Mouse (Mus musculus): ENCODE results near the gene A630089N07Rik. TPM values are rescaled to one million over a fixed set of nuclear protein-coding genes. Genes with fewer than 3 reads are reported as not detected.
A peak's percentile ranks its signal among the peaks of the same experiment; 100 is the strongest.

A630089N07Rik gene
- polyA plus RNA-seq, 2 experiments from 2014 or later: 7.7 to 11.6 TPM

GRCm38 (mm10) chr16:97961381-97962150 lies 120.7 kb downstream of the A630089N07Rik start:
- peak; percentile 11 for ATAC-seq

GRCm38 (mm10) chr16:97960348-97960747 lies 121.9 kb downstream of the A630089N07Rik start:
- ATAC-seq: no peak

GRCm38 (mm10) chr16:97958401-97958973 lies 123.8 kb downstream of the A630089N07Rik start:
- ATAC-seq: no peak

- ATAC-seq: no peak
Measured at GRCm38 (mm10) chr16:97957626-97958025, 124.6 kb downstream of the A630089N07Rik start.

- no peak for ATAC-seq
Measured at GRCm38 (mm10) chr16:97956011-97956410, 126.2 kb downstream of the A630089N07Rik start.

- ATAC-seq: no peak
Measured at GRCm38 (mm10) chr16:97953300-97953699, 128.9 kb downstream of the A630089N07Rik start.

GRCm38 (mm10) chr16:97952801-97953200 lies 129.4 kb downstream of the A630089N07Rik start:
- ATAC-seq: no peak

- ATAC-seq: no peak
Measured at GRCm38 (mm10) chr16:97952371-97952770, 129.9 kb downstream of the A630089N07Rik start.

Other genes with a start within 250 kb of the A630089N07Rik start
- 10 to 100 TPM; 10.6 to 14.5 TPM for gene Prdm15, start 230.6 kb downstream of the A630089N07Rik start, polyA plus RNA-seq (2017; shearing (Covaris generic))
- 1 to 10 TPM; 6.3 to 7.9 TPM for gene C2cd2, start 119.9 kb downstream of the A630089N07Rik start, polyA plus RNA-seq (2017; shearing (Covaris generic))
- 1 to 10 TPM; 7.4 to 7.7 TPM for gene Zbtb21, start 119.8 kb downstream of the A630089N07Rik start, polyA plus RNA-seq (2017; shearing (Covaris generic))
- 10 to 100 TPM; 42.4 to 59.0 TPM for gene B230307C23Rik, start 85.1 kb downstream of the A630089N07Rik start, polyA plus RNA-seq (2017; shearing (Covaris generic))

All from activated CD4-positive, CD25-positive, alpha-beta regulatory T cell, adult 4 months (primary cell).